Mouse (Mus musculus): ENCODE measurements at regions not wholly inside any gene's neighbourhood (a gene's known extent, or its start where the extent isn't known, plus 50 kb on each side); places are given as distances from the start of the nearest gene placed in this dataset.

DNA sequence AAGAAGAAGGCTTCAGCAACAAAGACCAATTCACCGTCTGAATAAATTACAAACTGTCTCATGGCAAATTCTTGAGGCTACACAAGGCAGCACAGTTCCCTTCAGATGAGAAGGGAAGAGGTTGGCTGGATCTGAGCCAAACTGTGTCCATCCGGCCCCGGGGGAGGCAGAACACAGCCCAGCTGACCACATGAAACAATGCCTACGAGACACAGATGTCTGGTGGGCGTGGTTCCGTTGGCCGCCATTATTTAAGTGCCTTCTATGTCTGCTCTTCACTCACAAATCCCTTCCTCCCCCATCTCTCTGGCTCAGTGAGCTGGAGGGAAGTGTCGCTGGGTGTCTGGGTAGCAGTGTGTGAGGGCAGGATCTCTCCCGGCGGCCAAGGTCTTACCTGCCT lies 127.8 kb upstream of the Irf2bp2 start:
- H3K4me1 ChIP-seq (ENCODE audit: control insufficient read depth in 1 of 2, insufficient read depth in 2 of 2, low read length in 2 of 2) = no peaks in the 10 kb centered on the region
- no peak overlapping the region for H3K9ac ChIP-seq (ENCODE audit: control insufficient read depth, low read depth, low read length, poor library complexity, severe bottlenecking)
- H3K79me2 ChIP-seq (ENCODE audit: control insufficient read depth, insufficient read depth, low read length, poor library complexity) = no peaks in the 10 kb centered on the region
- H3K27ac ChIP-seq (ENCODE audit: control insufficient read depth, low read depth, low read length) = no peak overlapping the region
- H3K36me3 ChIP-seq (ENCODE audit: control insufficient read depth in 1 of 2, insufficient read depth in 2 of 2, low read length in 2 of 2) = no peaks in the 10 kb centered on the region
- no peaks in the 10 kb centered on the region for H3K27me3 ChIP-seq (ENCODE audit: control insufficient read depth in 1 of 2, insufficient read depth in 2 of 2, low read length in 2 of 2)
- no peaks in the 10 kb centered on the region for H3K9me3 ChIP-seq (replicated peaks; ENCODE audit: insufficient read depth, low read length)
- no peak overlapping the region for H3K4me3 ChIP-seq (ENCODE audit: control insufficient read depth in 1 of 2, insufficient read depth in 1 of 2, low read depth in 2 of 2, low read length in 2 of 2)
- no peak for DNase-seq (ENCODE audit: low read depth, low spot score)
- TF ChIP-seq ELF1 (IDR thresholded peaks at IDR 0.05; ENCODE audit: low read depth, low read length) = no peak
- no peak for TF ChIP-seq MYB (IDR thresholded peaks at IDR 0.05; ENCODE audit: low read depth, low read length)
- TF ChIP-seq EP300 (IDR thresholded peaks at IDR 0.05; ENCODE audit: low read depth in 1 of 2, low read length in 2 of 2) = no peak
- no peak for TF ChIP-seq MAZ (IDR thresholded peaks at IDR 0.05; ENCODE audit: low read depth, low read length)
- no peak for TF ChIP-seq RAD21 (IDR thresholded peaks at IDR 0.05; ENCODE audit: low read depth, low read length)
- no peak for TF ChIP-seq POLR2A (IDR thresholded peaks at IDR 0.05; ENCODE audit: control insufficient read depth in 1 of 2, insufficient read depth in 1 of 2, low read depth in 1 of 2, low read length in 2 of 2, poor library complexity in 1 of 2)
- TF ChIP-seq GABPA (IDR thresholded peaks at IDR 0.05; ENCODE audit: low read depth, low read length) = no peak
- no peak for TF ChIP-seq MAX (IDR thresholded peaks at IDR 0.05; ENCODE audit: low read length)
- no peak for TF ChIP-seq CHD2 (IDR thresholded peaks at IDR 0.05; ENCODE audit: low read length)
- no peak for TF ChIP-seq KAT2A (conservative IDR thresholded peaks at IDR 0.05; ENCODE audit: low read depth, low read length)

- Histone ChIP-seq H3K79me2 (ENCODE audit: control insufficient read depth, insufficient read depth, low read length, poor library complexity) (no peaks in the 10 kb centered on the region), H3K27ac (ENCODE audit: control insufficient read depth, low read depth, low read length) (no peak overlapping the region), H3K4me3 (ENCODE audit: control insufficient read depth in 1 of 2, insufficient read depth in 1 of 2, low read depth in 2 of 2, low read length in 2 of 2) (no peak overlapping the region)
Observed at GRCm38 (mm10) chr8:126720473-126721145, 126.8 kb upstream of the Irf2bp2 start.

GRCm38 (mm10) chr8:126719748-126720147 lies 126.0 kb upstream of the Irf2bp2 start:
- Histone ChIP-seq H3K79me2 (ENCODE audit: control insufficient read depth, insufficient read depth, low read length, poor library complexity) (no peaks in the 10 kb centered on the region), H3K9ac (ENCODE audit: control insufficient read depth, low read depth, low read length, poor library complexity, severe bottlenecking) (no peak overlapping the region), H3K9me3 (replicated peaks; ENCODE audit: insufficient read depth, low read length) (no peaks in the 10 kb centered on the region), H3K27me3 (ENCODE audit: control insufficient read depth in 1 of 2, insufficient read depth in 2 of 2, low read length in 2 of 2) (peaks cover 0 to 1% of the 10 kb centered on the region in 2 experiments; a peak in 2 of 4 replicates), H3K27ac (ENCODE audit: control insufficient read depth, low read depth, low read length) (no peak overlapping the region), H3K4me1 (ENCODE audit: control insufficient read depth in 1 of 2, insufficient read depth in 2 of 2, low read length in 2 of 2) (no peaks in the 10 kb centered on the region), H3K4me3 (ENCODE audit: control insufficient read depth in 1 of 2, insufficient read depth in 1 of 2, low read depth in 2 of 2, low read length in 2 of 2) (no peak overlapping the region), H3K36me3 (ENCODE audit: control insufficient read depth in 1 of 2, insufficient read depth in 2 of 2, low read length in 2 of 2) (no peaks in the 10 kb centered on the region)
- DNase-seq (ENCODE audit: low read depth, low spot score) = peak; percentile 17
- no peak for TF ChIP-seq HCFC1 (IDR thresholded peaks at IDR 0.05; ENCODE audit: low read depth, low read length)
- no peak for TF ChIP-seq CHD1 (IDR thresholded peaks at IDR 0.05; ENCODE audit: low read depth, low read length)
- peak; percentile 59; the same call in 1 of the 2 replicates for TF ChIP-seq NRF1 (IDR thresholded peaks at IDR 0.05; ENCODE audit: insufficient read depth, low read depth, low read length, poor library complexity, severe bottlenecking)
- TF ChIP-seq RAD21 (IDR thresholded peaks at IDR 0.05; ENCODE audit: low read depth, low read length) = no peak
- TF ChIP-seq TAL1 (IDR thresholded peaks at IDR 0.05; ENCODE audit: low read length) = no peak

More at GRCm38 (mm10) chr8:126720473-126721145, 126.8 kb upstream of the Irf2bp2 start:
- Histone ChIP-seq H3K4me1 (ENCODE audit: control insufficient read depth in 1 of 2, insufficient read depth in 2 of 2, low read length in 2 of 2) (no peaks in the 10 kb centered on the region), H3K9ac (ENCODE audit: control insufficient read depth, low read depth, low read length, poor library complexity, severe bottlenecking) (no peak overlapping the region), H3K36me3 (ENCODE audit: control insufficient read depth in 1 of 2, insufficient read depth in 2 of 2, low read length in 2 of 2) (no peaks in the 10 kb centered on the region), H3K9me3 (replicated peaks; ENCODE audit: insufficient read depth, low read length) (no peaks in the 10 kb centered on the region), H3K27me3 (ENCODE audit: control insufficient read depth in 1 of 2, insufficient read depth in 2 of 2, low read length in 2 of 2) (no peaks in the 10 kb centered on the region)
- TF ChIP-seq ETS1 (IDR thresholded peaks at IDR 0.05; ENCODE audit: low read depth, low read length) = no peak
- no peak for TF ChIP-seq JUND (IDR thresholded peaks at IDR 0.05; ENCODE audit: low read depth, low read length)
- TF ChIP-seq USF2 (IDR thresholded peaks at IDR 0.05; ENCODE audit: borderline replicate concordance in 1 of 2, insufficient read depth in 1 of 2, low read depth in 1 of 2, low read length in 2 of 2) = no peak
- DNase-seq (ENCODE audit: low read depth, low spot score) = no peak
